Mouse (Mus musculus) brain, embryonic 14.5 days (tissue): ENCODE results near the gene Vmn1r194.

ENCODE experiments used
- CTCF ChIP-seq: fragments of 200-500 bp; IDR thresholded peaks from 2 replicates; pipeline ENCODE4 v1.5.1; 2012; ENCODE audit warnings: inconsistent platforms, mild to moderate bottlenecking, moderate library complexity, borderline replicate concordance; ENCODE audit not compliant: insufficient read depth, insufficient read length; ENCODE audit errors: extremely low read depth
- POLR2A ChIP-seq: fragments of 200-500 bp; IDR thresholded peaks from 2 replicates; pipeline ENCODE4 v1.6.1; 2012; ENCODE audit warnings: mild to moderate bottlenecking, inconsistent platforms, borderline replicate concordance; ENCODE audit not compliant: poor library complexity, insufficient read depth, insufficient read length, severe bottlenecking; ENCODE audit errors: extremely low read depth

GRCm38 (mm10) chr13:22243915-22244314 is at the start of gene Vmn1r194:
- TF ChIP-seq CTCF: no peak
- no peak for TF ChIP-seq POLR2A
